Mouse (Mus musculus) hindbrain, embryonic 11.5 days (tissue): ENCODE results near the gene P2ry6. TPM values are rescaled to one million over a fixed set of nuclear protein-coding genes. Genes with fewer than 3 reads are reported as not detected.

Experiments used
- ATAC-seq: fragments of 200-750 bp; cut with Nextera tagmentation; 2 replicates; pipeline ENCODE4 v1.8.0; 2017; ENCODE audit warnings: mild to moderate bottlenecking, moderate TSS enrichment, moderate library complexity; ENCODE audit not compliant: low FRiP score
- DNase-seq: peaks from one replicate; pipeline ENCODE4 v3.0.0-alpha.2; 2015; ENCODE audit warnings: low spot score
- H3K27ac ChIP-seq: fragments of 300-500 bp; sonication (generic); 2 replicates; pipeline ENCODE4 v1.5.1; 2014; ENCODE audit warnings: mild to moderate bottlenecking, low read depth, low read length
- H3K27me3 ChIP-seq: fragments of 300-500 bp; sonication (generic); 2 replicates; pipeline ENCODE4 v1.6.1; 2014; ENCODE audit warnings: mild to moderate bottlenecking, low read length, moderate library complexity, mixed read lengths; ENCODE audit not compliant: control insufficient read depth, insufficient read depth
- H3K36me3 ChIP-seq: fragments of 300-500 bp; sonication (generic); 2 replicates; pipeline ENCODE4 v1.6.1; 2014; ENCODE audit warnings: mild to moderate bottlenecking, low read length, moderate library complexity, mixed read lengths; ENCODE audit not compliant: control insufficient read depth, insufficient read depth
- H3K4me1 ChIP-seq: fragments of 300-500 bp; sonication (generic); replicated peaks from 2 replicates; pipeline ENCODE4 v1.6.1; 2014; ENCODE audit warnings: low read length, mixed read lengths; ENCODE audit not compliant: control insufficient read depth, insufficient read depth
- H3K4me2 ChIP-seq: fragments of 300-500 bp; sonication (generic); replicated peaks from 2 replicates; pipeline ENCODE4 v1.6.1; 2014; ENCODE audit warnings: mild to moderate bottlenecking, low read depth, low read length
- H3K4me3 ChIP-seq: fragments of 300-500 bp; sonication (generic); 2 replicates; pipeline ENCODE4 v1.5.1; 2014; ENCODE audit warnings: low read depth, low read length
- H3K9ac ChIP-seq: fragments of 300-500 bp; sonication (generic); 2 replicates; pipeline ENCODE4 v1.6.1; 2014; ENCODE audit warnings: low read depth, low read length
- H3K9me3 ChIP-seq: fragments of 300-500 bp; sonication (generic); 2 replicates; pipeline ENCODE4 v1.6.1; 2016; ENCODE audit warnings: low read length; ENCODE audit not compliant: control insufficient read depth
- WGBS: fragments of 180-500 bp; shearing (Covaris S2); extraction: QIAGEN DNeasy Blood & Tissue Kit; methylation state at CpG from one replicate; pipeline ENCODE4 v1.1.7; 2014; 5-methylcytosine and 5-hydroxymethylcytosine counted together
- polyA plus RNA-seq: library from polyadenylated mRNA; unstranded; fragments of >200 nt; fragmentation: Nextera tagmentation; extraction: Ambion mirVana; gene quantifications from 2 replicates; pipeline ENCODE4 v1.2.1, GENCODE M21; 2014

The P2ry6 gene
- polyA plus RNA-seq, 1 experiment from 2014 or later, result 3.3 TPM

DNA sequence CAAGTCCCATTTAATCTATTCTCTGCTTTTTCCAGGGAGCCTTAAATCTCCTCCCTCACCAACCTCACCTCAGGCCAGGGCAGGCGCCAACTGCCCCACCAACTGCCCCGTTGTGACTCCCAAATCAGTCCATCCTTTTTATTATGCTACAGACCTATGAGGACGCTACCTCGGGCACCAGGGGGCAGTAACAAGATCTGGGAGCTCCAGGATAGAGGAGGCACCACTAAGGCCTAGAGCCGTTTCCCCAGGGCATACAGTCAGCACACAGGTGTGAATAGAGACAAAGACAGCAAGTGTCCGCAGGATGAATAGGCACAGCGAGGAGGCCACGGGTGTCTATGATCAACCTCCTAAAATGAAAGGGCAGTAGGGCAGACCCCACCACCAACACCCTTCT, 65.9 kb downstream of the P2ry6 start:
- no peaks in the 10 kb centered on the region for H3K36me3 ChIP-seq
- H3K4me3 ChIP-seq, result no peak overlapping the region
- H3K9me3 ChIP-seq, result no peaks in the 10 kb centered on the region
- DNase-seq (peak; percentile 38), ATAC-seq (no peak)
- H3K4me2 ChIP-seq, result no peak overlapping the region
- no peaks in the 10 kb centered on the region for H3K27me3 ChIP-seq
- H3K4me1 ChIP-seq, result peaks cover 16% of the 10 kb centered on the region
- no peak overlapping the region for H3K27ac ChIP-seq
- no peak overlapping the region for H3K9ac ChIP-seq
- WGBS, result 53% methylated on average over 8 of the region's 8 CpGs

DNA sequence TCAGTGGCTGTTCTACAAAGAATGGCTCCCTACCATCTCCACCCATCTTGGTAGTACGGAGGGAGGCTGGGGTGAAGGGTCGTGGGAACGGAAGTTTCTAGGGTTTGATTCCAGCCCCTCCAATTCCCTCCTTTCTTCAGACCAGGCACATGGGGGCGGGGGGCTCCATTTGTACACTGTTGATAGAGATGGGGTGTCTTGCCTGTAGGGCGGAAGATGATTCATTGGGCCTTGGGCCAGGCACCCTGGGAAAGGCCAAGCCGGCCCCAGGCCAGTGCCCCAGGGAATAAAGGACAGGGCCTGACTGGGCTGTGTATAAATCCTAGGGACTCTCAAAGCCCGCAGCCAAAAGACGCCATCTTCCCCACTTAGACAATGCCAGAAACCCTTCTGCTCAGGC, 66.4 kb downstream of the P2ry6 start:
- ATAC-seq (0 out of 2 replicates have a peak, but pooled peaks have one; percentile 13), DNase-seq (no peak)
- Histone ChIP-seq H3K9ac (0 out of 2 replicates have a peak overlapping the region, but pooled peaks have one; percentile 4), H3K4me2 (no peak overlapping the region), H3K27ac (no peak overlapping the region), H3K9me3 (no peaks in the 10 kb centered on the region), H3K36me3 (no peaks in the 10 kb centered on the region), H3K4me1 (peaks cover 16% of the 10 kb centered on the region), H3K4me3 (no peak overlapping the region), H3K27me3 (no peaks in the 10 kb centered on the region)
- WGBS, result 76% methylated on average over 8 of the region's 8 CpGs

DNA sequence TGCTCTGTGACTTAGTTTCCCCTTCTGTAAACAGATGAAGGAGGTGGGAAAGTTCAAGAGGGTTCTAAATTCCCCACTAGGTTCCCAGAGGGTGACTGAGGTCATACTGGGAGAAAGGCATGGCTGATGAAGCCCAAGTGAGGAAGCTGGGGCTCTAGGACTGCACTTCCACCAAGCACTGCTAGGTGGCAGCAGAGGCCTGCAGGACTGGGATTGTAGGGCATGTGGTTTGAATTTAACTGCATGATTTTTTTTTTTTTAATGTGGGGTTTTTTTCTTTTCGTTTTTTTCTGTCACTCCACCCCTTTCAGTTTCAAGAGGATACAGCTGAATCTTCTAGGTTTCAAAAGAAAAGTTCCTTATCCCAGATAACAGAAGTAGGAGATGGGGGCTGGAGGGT, 67.2 kb downstream of the P2ry6 start:
- no peaks in the 10 kb centered on the region for H3K27me3 ChIP-seq
- DNase-seq (peak; percentile 89), ATAC-seq (no peak)
- H3K36me3 ChIP-seq, result no peaks in the 10 kb centered on the region
- no peak overlapping the region for H3K27ac ChIP-seq
- H3K4me3 ChIP-seq, result no peak overlapping the region
- H3K4me2 ChIP-seq, result no peak overlapping the region
- 5% methylated on average over 1 of the region's 1 CpGs for WGBS
- H3K4me1 ChIP-seq, result peaks cover 14% of the 10 kb centered on the region
- no peak overlapping the region for H3K9ac ChIP-seq
- no peaks in the 10 kb centered on the region for H3K9me3 ChIP-seq

DNA sequence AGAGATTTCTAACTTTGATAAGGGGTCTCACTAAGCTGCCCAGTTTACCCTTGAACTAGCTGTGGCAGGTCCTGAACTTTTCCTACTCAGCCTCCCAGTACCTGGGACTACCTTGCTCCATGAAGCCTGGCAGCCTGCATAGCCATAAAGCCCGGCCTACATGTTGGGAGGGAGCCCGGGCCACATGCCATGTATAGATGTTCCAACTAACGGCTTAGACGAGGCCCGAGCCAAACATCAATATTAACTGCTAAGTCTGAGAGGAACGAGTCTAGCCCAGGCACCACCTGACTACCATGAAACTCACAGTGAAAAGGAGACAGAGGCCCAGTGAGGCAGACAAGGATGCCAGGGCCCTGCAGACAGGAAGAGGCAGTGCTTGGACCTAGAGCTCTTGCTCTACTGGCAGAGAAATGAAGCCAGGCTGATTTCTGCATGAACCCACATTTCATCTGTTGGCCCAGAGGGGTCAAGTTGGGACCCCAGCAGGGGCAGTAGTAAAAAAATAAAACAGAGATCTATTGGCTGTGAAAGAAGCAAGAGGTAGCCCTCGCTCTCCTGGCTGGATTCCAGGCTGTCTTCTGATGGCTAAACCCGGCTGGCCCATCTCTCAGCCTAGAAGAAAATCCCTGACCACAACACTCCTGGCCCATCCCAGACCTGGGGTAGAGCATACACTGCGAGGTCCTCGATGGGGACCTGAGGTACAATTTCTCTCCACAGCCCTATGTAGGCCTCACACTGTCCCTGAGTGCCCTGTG, 68.2 kb downstream of the P2ry6 start:
- Histone ChIP-seq H3K4me2 (no peak overlapping the region), H3K36me3 (no peaks in the 10 kb centered on the region), H3K4me1 (peaks cover 4% of the 10 kb centered on the region), H3K4me3 (no peak overlapping the region), H3K27ac (no peak overlapping the region), H3K9me3 (no peaks in the 10 kb centered on the region), H3K9ac (no peak overlapping the region), H3K27me3 (no peaks in the 10 kb centered on the region)
- DNase-seq, result no peak
- no peak for ATAC-seq
- 94% methylated on average over 10 of the region's 10 CpGs for WGBS

DNA sequence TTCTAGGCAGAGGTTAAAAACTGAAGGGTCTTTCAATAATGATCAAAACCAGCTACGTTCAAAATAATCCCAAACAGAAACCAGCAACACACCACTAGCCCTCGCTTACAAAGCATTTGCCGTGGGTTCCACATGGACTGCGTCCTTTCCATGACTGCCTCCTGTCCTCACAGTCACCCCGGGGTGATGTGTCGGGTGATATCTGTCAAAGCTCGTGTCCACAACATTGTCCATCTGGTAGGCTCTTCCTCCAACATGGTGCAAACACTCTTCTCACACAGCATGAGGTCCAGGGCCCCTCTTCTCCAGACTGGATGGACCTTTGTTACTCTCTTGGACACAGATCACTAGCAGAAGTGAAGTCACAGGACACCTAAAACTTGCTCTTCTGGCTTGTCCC, 69.4 kb downstream of the P2ry6 start:
- Histone ChIP-seq H3K9me3 (no peaks in the 10 kb centered on the region), H3K4me3 (no peak overlapping the region), H3K27ac (no peak overlapping the region), H3K4me2 (no peak overlapping the region), H3K4me1 (peaks cover 2% of the 10 kb centered on the region; the same call in 1 of the 2 replicates), H3K9ac (no peak overlapping the region), H3K27me3 (no peaks in the 10 kb centered on the region), H3K36me3 (no peaks in the 10 kb centered on the region)
- WGBS, result 85% methylated on average over 7 of the region's 7 CpGs
- DNase-seq (no peak), ATAC-seq (no peak)

DNA sequence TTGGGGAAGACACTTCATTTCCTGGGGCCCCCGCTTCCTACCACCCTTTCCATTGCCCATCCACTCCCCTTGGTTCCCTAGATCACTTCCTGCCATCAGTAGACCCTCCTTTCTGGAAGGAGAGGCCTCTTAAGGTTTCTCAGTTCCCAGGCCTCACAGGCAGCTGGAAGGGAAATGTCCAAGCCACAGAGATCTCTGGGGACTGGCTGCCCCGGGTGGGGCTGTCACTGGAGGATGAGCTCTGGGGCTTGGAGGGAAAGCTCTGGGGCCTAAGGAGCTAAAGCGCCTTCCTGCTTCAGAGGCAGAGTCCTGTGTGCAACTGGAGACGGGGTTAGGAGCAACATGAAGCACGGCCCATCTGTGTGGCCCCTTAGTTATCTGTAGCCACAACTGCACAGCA, 69.8 kb downstream of the P2ry6 start:
- Histone ChIP-seq H3K4me1 (peaks cover 2% of the 10 kb centered on the region; the same call in 1 of the 2 replicates), H3K36me3 (no peaks in the 10 kb centered on the region), H3K4me3 (no peak overlapping the region), H3K27ac (no peak overlapping the region), H3K4me2 (no peak overlapping the region), H3K9ac (no peak overlapping the region), H3K9me3 (no peaks in the 10 kb centered on the region), H3K27me3 (no peaks in the 10 kb centered on the region)
- ATAC-seq (no peak), DNase-seq (no peak)
- WGBS, result 94% methylated on average over 5 of the region's 5 CpGs

DNA sequence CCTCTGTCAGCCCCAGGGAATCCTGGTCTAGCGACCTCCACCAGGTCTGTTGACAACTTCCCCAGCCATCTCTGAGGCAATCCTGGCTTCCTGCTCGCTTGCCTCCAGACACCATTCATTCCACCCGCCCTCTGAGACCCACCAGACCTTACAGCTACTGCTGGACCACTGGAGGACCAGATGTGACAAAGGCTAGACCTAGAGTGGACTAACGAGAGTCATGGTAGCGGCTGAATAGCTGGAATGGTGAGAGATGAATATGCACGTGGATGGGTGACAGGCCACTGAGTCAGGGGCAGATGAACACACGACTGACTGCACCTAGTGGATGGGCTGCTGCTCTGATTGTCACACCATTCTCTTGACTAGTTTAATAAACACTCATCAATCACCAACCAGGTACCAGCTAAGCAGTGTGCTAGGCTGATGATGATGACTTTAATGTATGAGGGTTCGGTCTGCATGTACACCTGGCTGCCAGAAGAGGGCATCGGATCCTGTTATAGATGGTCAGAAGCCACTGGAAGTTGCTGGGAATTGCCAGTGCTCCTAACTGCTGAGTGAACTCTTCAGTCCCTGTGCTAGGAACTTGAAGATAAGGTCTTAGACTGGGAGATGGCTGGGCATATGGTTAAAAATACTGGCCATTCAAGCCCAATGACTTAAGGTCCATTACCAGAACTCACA, 71.9 kb downstream of the P2ry6 start:
- no peak overlapping the region for H3K4me2 ChIP-seq
- ATAC-seq, result no peak
- 78% methylated on average over 9 of the region's 9 CpGs for WGBS

DNA sequence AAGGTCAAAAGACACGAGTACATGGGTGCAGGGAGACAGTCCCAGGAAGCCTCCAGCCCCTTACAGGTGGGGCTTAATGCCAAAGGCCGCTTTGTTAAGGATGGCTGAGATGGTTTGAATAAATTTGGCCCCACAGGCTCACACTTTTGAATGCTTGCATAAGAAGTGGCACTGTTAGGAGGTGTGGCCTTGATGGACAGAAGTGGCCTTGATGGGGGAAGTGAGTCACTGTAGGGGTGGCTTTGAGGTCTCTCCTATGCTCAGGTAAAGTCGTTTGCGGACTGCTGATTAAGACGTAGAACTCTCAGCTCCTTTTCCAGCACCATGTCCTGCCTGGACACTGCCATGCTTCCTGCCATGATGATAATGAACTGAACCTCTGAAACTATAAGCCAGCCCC, 76.6 kb downstream of the P2ry6 start:
- no peak for ATAC-seq
- H3K27me3 ChIP-seq, result no peaks in the 10 kb centered on the region
- no peak overlapping the region for H3K4me3 ChIP-seq
- H3K4me1 ChIP-seq, result peaks cover 14% of the 10 kb centered on the region
- H3K27ac ChIP-seq, result no peak overlapping the region
- no peak overlapping the region for H3K9ac ChIP-seq
- WGBS, result 82% methylated on average over 5 of the region's 5 CpGs
- no peaks in the 10 kb centered on the region for H3K9me3 ChIP-seq
- no peaks in the 10 kb centered on the region for H3K36me3 ChIP-seq
- H3K4me2 ChIP-seq, result no peak overlapping the region
- DNase-seq, result no peak

More for the DNA sequence above, 71.9 kb downstream of the P2ry6 start:
- Histone ChIP-seq H3K4me3 (no peak overlapping the region), H3K27ac (no peak overlapping the region), H3K9me3 (no peaks in the 10 kb centered on the region), H3K4me1 (0 out of 2 replicates have a peak, but pooled peaks cover under 1% of the 10 kb centered on the region), H3K36me3 (no peaks in the 10 kb centered on the region), H3K27me3 (no peaks in the 10 kb centered on the region), H3K9ac (no peak overlapping the region)
- DNase-seq, result peak; percentile 51
